Mouse (Mus musculus) embryonic facial prominence, embryonic 14.5 days (tissue): ENCODE measurements around the gene Syngr4. TPM values are rescaled to one million over a fixed set of nuclear protein-coding genes. Genes with fewer than 3 reads are reported as not detected.
A peak's percentile ranks its signal among the peaks of the same experiment; 100 is the strongest.

Experiments used
- ATAC-seq: fragments of 200-750 bp; cut with Nextera tagmentation; 2 replicates; pipeline ENCODE4 v1.8.0; 2017; ENCODE audit warnings: low read depth, moderate number of reproducible peaks, moderate TSS enrichment
- DNase-seq: peaks from one replicate; pipeline ENCODE4 v3.0.0-alpha.2; 2015; ENCODE audit warnings: low spot score
- H3K27ac ChIP-seq: fragments of 300-500 bp; sonication (generic); replicated peaks from 2 replicates; pipeline ENCODE4 v1.5.1; 2014; ENCODE audit warnings: low read depth, mild to moderate bottlenecking, low read length, moderate library complexity
- H3K27me3 ChIP-seq: fragments of 300-500 bp; sonication (generic); replicated peaks from 2 replicates; pipeline ENCODE4 v1.6.1; 2014; ENCODE audit warnings: low read length; ENCODE audit not compliant: control insufficient read depth, insufficient read depth
- H3K36me3 ChIP-seq: fragments of 300-500 bp; sonication (generic); 2 replicates; pipeline ENCODE4 v1.6.1; 2014; ENCODE audit warnings: low read length, mixed read lengths; ENCODE audit not compliant: control insufficient read depth, insufficient read depth
- H3K4me1 ChIP-seq: fragments of 300-500 bp; sonication (generic); 2 replicates; pipeline ENCODE4 v1.6.1; 2014; ENCODE audit warnings: antibody characterized with exemption, low read length; ENCODE audit not compliant: control insufficient read depth, insufficient read depth
- H3K4me2 ChIP-seq: fragments of 300-500 bp; sonication (generic); 2 replicates; pipeline ENCODE4 v1.6.1; 2014; ENCODE audit warnings: low read depth, mild to moderate bottlenecking, low read length, moderate library complexity, mixed read lengths
- H3K4me3 ChIP-seq: fragments of 300-500 bp; sonication (generic); 2 replicates; pipeline ENCODE4 v1.5.1; 2014; ENCODE audit warnings: low read depth, mild to moderate bottlenecking, low read length
- H3K9ac ChIP-seq: fragments of 300-500 bp; sonication (generic); 2 replicates; pipeline ENCODE4 v1.6.1; 2014; ENCODE audit warnings: low read depth, mild to moderate bottlenecking, low read length, moderate library complexity, mixed read lengths
- H3K9me3 ChIP-seq: fragments of 300-500 bp; sonication (generic); 2 replicates; pipeline ENCODE4 v1.6.1; 2016; ENCODE audit warnings: low read length; ENCODE audit not compliant: control insufficient read depth
- WGBS: fragments of 180-500 bp; shearing (Covaris S2); extraction: QIAGEN DNeasy Blood & Tissue Kit; methylation state at CpG from one replicate; pipeline ENCODE4 v1.1.7; 2014; 5-methylcytosine and 5-hydroxymethylcytosine counted together
- polyA plus RNA-seq: library from polyadenylated mRNA; unstranded; fragments of >200 nt; fragmentation: Nextera tagmentation; extraction: Ambion mirVana; gene quantifications from 2 replicates; pipeline ENCODE4 v1.2.1, GENCODE M21; 2014

Syngr4 gene
- polyA plus RNA-seq, 1 experiment from 2014 or later, result 0.68 TPM

- ATAC-seq (no peak), DNase-seq (no peak)
- H3K27me3 ChIP-seq, result no peaks in the 10 kb centered on the region
- 0 out of 2 replicates have a peak, but pooled peaks cover 2% of the 10 kb centered on the region for H3K36me3 ChIP-seq
- H3K9ac ChIP-seq, result 0 out of 2 replicates have a peak overlapping the region, but pooled peaks have one; percentile 15
- peak overlapping the region; percentile 95; the same call in 1 of the 2 replicates for H3K27ac ChIP-seq
- H3K4me1 ChIP-seq, result peaks cover 19% of the 10 kb centered on the region
- peak overlapping the region; percentile 65 for H3K4me2 ChIP-seq
- H3K4me3 ChIP-seq, result peak overlapping the region; percentile 42
- 14% methylated on average over 13 of the region's 14 CpGs for WGBS
- peaks cover 9% of the 10 kb centered on the region; the same call in 1 of the 2 replicates for H3K9me3 ChIP-seq
These were observed 27.9 kb upstream of the Syngr4 start for GRCm38 (mm10) chr7:45924429-45924816.

DNA sequence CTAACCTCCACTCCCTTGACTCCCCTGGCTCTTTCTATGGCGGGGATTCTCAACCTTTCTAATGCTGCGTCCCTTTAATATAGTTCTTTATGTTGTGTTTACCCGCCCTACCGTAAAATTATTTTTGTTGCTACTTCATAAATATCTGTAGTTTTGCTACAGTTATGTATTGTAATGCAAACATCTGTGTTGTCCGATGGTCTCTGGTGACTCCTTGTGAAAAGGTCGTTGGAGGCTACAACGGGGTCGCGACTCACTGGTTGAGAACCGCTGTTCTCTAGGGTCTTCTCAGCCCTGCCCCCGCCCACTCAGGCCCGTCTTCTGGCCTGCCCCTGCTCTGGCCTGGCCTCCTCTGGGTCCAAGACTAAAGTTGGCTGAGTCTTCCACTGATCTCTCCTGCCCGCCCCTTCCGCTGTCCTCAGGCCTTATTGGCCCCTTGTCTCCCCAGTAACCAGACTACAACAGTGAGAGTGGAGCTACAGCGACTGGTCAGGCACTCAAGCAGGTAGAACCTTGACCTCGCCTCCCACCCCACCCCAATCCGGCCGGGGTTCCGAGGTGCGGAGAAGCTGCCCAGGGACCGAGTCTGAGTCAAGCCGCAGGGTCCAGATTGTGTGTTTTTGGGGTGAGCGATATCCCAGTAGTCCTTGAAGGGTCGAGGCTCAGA lies 27.4 kb upstream of the Syngr4 start, which contains the start of gene Ccdc114:
TSS of gene Ccdc114 (plus strand) at position 311 of the 667 bp plus-strand sequence.
- ATAC-seq, result peak; percentile 32
- H3K4me2 ChIP-seq, result peak within 1 kb of the TSS; percentile 65
- peak within 1 kb of the TSS; percentile 42 for H3K4me3 ChIP-seq
- 0 out of 2 replicates have a peak, but pooled peaks cover 7% of the 10 kb centered on the region for H3K36me3 ChIP-seq
- H3K9me3 ChIP-seq, result peaks cover 9% of the 10 kb centered on the region; the same call in 1 of the 2 replicates
- peak within 1 kb of the TSS; percentile 95 for H3K27ac ChIP-seq
- peak; percentile 72 for DNase-seq
- H3K4me1 ChIP-seq, result peaks cover 25% of the 10 kb centered on the region
- peak within 1 kb of the TSS; percentile 58 for H3K9ac ChIP-seq
- H3K27me3 ChIP-seq, result no peaks in the 10 kb centered on the region
- 8% methylated on average over 24 of the region's 24 CpGs for WGBS

- peak overlapping the region; percentile 58 for H3K9ac ChIP-seq
These were observed 26.6 kb upstream of the Syngr4 start for GRCm38 (mm10) chr7:45922928-45923761.

DNA sequence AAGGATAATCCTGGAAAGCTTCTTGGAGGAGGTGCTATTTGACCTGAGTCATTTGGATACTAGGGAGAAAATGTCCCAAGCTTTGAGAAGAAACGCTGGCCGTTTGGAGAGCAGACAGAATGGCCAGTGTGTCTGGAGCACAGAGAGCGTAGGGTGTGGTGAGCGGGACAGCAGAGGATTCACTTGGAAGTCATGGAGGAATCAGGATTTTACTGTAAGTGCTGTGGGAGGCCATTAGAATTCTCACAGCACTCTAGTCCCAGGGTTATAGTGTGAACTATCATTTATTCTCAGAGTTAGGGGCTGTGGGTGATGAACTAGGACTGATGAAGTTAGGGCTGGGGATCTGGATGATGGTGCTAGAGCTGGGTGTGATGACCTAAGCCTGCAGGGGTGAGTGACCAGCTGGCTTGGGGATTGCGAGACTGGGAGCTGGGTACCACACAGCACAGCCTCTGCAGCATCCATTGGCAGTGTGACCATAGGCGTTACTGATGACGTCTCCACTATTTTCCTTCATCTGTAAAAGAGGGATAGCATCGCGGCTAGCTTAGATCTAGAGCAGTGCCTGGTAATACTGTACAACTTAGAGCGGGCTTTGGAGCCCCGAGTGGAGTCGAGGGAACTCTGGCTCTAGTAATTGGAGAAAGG lies 25.6 kb upstream of the Syngr4 start:
- WGBS, result 72% methylated on average over 12 of the region's 12 CpGs
- Histone ChIP-seq H3K4me1 (peaks cover 36% of the 10 kb centered on the region), H3K27me3 (no peaks in the 10 kb centered on the region), H3K4me3 (peak overlapping the region; percentile 54; the same call in 1 of the 2 replicates), H3K9me3 (peaks cover 9% of the 10 kb centered on the region; the same call in 1 of the 2 replicates), H3K27ac (peak overlapping the region; percentile 95), H3K36me3 (peaks cover 17% of the 10 kb centered on the region), H3K9ac (peak overlapping the region; percentile 58; the same call in 1 of the 2 replicates), H3K4me2 (peak overlapping the region; percentile 65)
- ATAC-seq (no peak), DNase-seq (no peak)

More at GRCm38 (mm10) chr7:45922928-45923761, 26.6 kb upstream of the Syngr4 start:
- DNase-seq (peak; percentile 99), ATAC-seq (peak; percentile 90)
- Histone ChIP-seq H3K27ac (peak overlapping the region; percentile 95), H3K9me3 (peaks cover 9% of the 10 kb centered on the region; the same call in 1 of the 2 replicates), H3K27me3 (no peaks in the 10 kb centered on the region), H3K4me3 (peak overlapping the region; percentile 42), H3K4me2 (peak overlapping the region; percentile 65), H3K4me1 (peaks cover 26% of the 10 kb centered on the region), H3K36me3 (peaks cover 11% of the 10 kb centered on the region)
- WGBS, result under 1% methylated on average over 36 of the region's 37 CpGs

DNA sequence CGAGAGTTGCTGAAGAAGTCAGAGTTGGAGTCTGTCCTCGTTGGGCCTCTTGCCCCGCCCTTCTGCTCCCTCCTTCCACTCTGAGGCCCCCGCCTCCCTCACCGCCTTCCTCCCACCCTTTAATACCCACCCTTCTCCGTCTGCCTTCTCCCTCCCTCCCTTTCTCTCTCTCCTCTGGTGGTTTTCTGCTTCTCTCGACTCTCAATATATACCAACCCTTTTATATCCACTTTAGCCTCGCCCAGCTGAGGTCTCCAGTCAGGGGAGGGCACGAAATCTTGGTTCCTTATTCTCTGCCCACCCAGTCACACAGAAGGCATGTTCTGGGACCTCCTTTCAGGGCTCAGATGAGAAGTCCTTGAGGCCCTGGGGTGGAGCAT lies 24.7 kb upstream of the Syngr4 start, which contains the start of gene Emp3:
TSS of gene Emp3 (minus strand) at position 163 of the 380 bp plus-strand sequence.
- Histone ChIP-seq H3K36me3 (peaks cover 17% of the 10 kb centered on the region), H3K4me2 (peak within 1 kb of the TSS; percentile 65), H3K27ac (peak within 1 kb of the TSS; percentile 95), H3K4me1 (peaks cover 43% of the 10 kb centered on the region), H3K4me3 (peak within 1 kb of the TSS; percentile 54), H3K9me3 (peaks cover 9% of the 10 kb centered on the region; the same call in 1 of the 2 replicates), H3K9ac (peak within 1 kb of the TSS; percentile 75), H3K27me3 (no peaks in the 10 kb centered on the region)
- DNase-seq (peak; percentile 87), ATAC-seq (no peak; the same call in 1 of the 2 replicates)
- WGBS, result 14% methylated on average over 9 of the region's 9 CpGs

DNA sequence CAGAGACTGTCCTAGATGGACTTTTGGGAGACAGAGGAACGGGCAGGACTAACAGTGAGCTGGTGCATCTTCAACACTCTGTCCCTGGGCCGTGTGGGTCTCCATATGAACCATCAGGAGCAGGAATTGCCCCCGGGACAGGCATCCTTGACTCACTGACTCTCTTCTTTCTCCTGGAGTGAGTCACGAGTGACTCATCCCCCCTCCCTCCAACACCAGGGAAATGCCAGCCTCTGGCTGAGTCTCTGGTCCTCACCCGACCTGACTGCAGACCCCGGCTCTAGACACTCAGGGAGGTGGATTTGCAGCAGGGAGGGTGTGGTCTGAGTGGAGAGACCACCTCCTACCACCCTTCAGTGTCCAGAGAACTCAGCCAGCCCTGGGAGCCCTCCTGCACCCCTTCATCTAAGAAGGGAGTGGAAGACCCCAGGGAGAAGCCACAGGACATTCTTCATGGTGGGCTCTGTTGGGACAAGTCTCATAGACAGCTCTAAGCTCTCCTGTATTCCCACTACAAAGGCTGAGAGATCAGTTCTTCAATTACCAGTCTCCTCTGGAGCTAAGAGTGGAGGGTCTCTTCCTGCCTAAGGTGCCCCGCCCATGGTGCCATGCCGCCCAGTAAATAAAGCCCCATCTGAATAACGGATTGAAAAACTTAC lies 24.2 kb upstream of the Syngr4 start:
- Histone ChIP-seq H3K27ac (peak overlapping the region; percentile 95), H3K9me3 (peaks cover 9% of the 10 kb centered on the region; the same call in 1 of the 2 replicates), H3K36me3 (peaks cover 17% of the 10 kb centered on the region), H3K9ac (peak overlapping the region; percentile 75), H3K4me1 (peaks cover 48% of the 10 kb centered on the region), H3K4me2 (peak overlapping the region; percentile 62), H3K27me3 (no peaks in the 10 kb centered on the region), H3K4me3 (peak overlapping the region; percentile 54)
- 35% methylated on average over 9 of the region's 9 CpGs for WGBS
- peak; percentile 67 for DNase-seq
- no peak for ATAC-seq

DNA sequence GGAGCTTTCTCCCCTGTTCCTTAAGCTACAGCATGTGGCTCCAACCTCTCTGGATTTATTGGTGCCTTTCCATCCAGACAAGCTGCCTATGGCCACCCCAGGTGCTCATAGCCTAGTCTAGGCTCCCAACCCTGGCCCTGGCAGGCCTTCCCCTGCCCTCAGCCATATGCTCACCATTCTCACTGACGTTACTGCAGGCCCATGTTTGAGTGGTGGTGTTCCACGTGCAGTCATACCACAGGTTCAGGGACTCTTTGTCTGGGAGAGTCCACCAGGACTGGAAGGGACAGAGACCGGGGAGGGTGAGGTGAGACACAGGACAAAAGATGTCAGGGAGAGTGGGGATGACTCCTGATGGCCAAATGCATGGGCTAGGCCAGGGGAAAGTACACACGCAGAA lies 23.2 kb upstream of the Syngr4 start:
- Histone ChIP-seq H3K9ac (peak overlapping the region; percentile 75), H3K27me3 (no peaks in the 10 kb centered on the region), H3K27ac (peak overlapping the region; percentile 95; the same call in 1 of the 2 replicates), H3K4me1 (peaks cover 49% of the 10 kb centered on the region), H3K4me2 (peak overlapping the region; percentile 62), H3K36me3 (peaks cover 17% of the 10 kb centered on the region), H3K9me3 (0 out of 2 replicates have a peak, but pooled peaks cover 2% of the 10 kb centered on the region), H3K4me3 (peak overlapping the region; percentile 54)
- DNase-seq (no peak), ATAC-seq (no peak)
- WGBS, result 64% methylated on average over 4 of the region's 4 CpGs
